Mouse (Mus musculus) stomach, embryonic 16.5 days (tissue): Measurements from ENCODE around the gene Dcaf17. TPM values are rescaled to one million over a fixed set of nuclear protein-coding genes. Genes with fewer than 3 reads are reported as not detected.
A peak's percentile ranks its signal among the peaks of the same experiment; 100 is the strongest.

Experiments used
- ATAC-seq: fragments of 200-750 bp; cut with Nextera tagmentation; 2 replicates; pipeline ENCODE4 v1.8.0; 2017; ENCODE audit warnings: moderate number of reproducible peaks, moderate TSS enrichment; ENCODE audit not compliant: insufficient read depth, low FRiP score
- H3K27ac ChIP-seq: fragments of 300-500 bp; sonication (generic); 2 replicates; pipeline ENCODE4 v1.5.1; 2014; ENCODE audit warnings: low read length
- H3K27me3 ChIP-seq: fragments of 300-500 bp; sonication (generic); 2 replicates; pipeline ENCODE4 v1.6.1; 2014; ENCODE audit warnings: low read length, control low read depth, mixed read lengths; ENCODE audit not compliant: control insufficient read depth, insufficient read depth
- H3K36me3 ChIP-seq: fragments of 300-500 bp; sonication (generic); 2 replicates; pipeline ENCODE4 v1.6.1; 2014; ENCODE audit warnings: low read length; ENCODE audit not compliant: control insufficient read depth, insufficient read depth
- H3K4me1 ChIP-seq: fragments of 300-500 bp; sonication (generic); 2 replicates; pipeline ENCODE4 v1.6.1; 2014; ENCODE audit warnings: low read length, control low read depth, mixed read lengths; ENCODE audit not compliant: control insufficient read depth, insufficient read depth
- H3K4me2 ChIP-seq: fragments of 300-500 bp; sonication (generic); 2 replicates; pipeline ENCODE4 v1.6.1; 2014; ENCODE audit warnings: low read depth, low read length, mixed read lengths
- H3K4me3 ChIP-seq: fragments of 300-500 bp; sonication (generic); replicated peaks from 2 replicates; pipeline ENCODE4 v1.5.1; 2014; ENCODE audit warnings: mild to moderate bottlenecking, low read length
- H3K9ac ChIP-seq: fragments of 300-500 bp; sonication (generic); 2 replicates; pipeline ENCODE4 v1.6.1; 2014; ENCODE audit warnings: low read length
- H3K9me3 ChIP-seq: fragments of 300-500 bp; sonication (generic); replicated peaks from 2 replicates; pipeline ENCODE4 v1.6.1; 2016; ENCODE audit warnings: low read length, control low read depth; ENCODE audit not compliant: control insufficient read depth
- WGBS: fragments of 180-500 bp; shearing (Covaris S2); extraction: QIAGEN DNeasy Blood & Tissue Kit; methylation state at CpG from one replicate; pipeline ENCODE4 v1.1.7; 2014; 5-methylcytosine and 5-hydroxymethylcytosine counted together
- polyA plus RNA-seq: library from polyadenylated mRNA; unstranded; fragments of >200 nt; fragmentation: Nextera tagmentation; extraction: Ambion mirVana; gene quantifications from 2 replicates; pipeline ENCODE4 v1.2.1, GENCODE M21; 2015

Gene Dcaf17
- polyA plus RNA-seq = 41.4 and 43.1 TPM in 2 replicates

DNA sequence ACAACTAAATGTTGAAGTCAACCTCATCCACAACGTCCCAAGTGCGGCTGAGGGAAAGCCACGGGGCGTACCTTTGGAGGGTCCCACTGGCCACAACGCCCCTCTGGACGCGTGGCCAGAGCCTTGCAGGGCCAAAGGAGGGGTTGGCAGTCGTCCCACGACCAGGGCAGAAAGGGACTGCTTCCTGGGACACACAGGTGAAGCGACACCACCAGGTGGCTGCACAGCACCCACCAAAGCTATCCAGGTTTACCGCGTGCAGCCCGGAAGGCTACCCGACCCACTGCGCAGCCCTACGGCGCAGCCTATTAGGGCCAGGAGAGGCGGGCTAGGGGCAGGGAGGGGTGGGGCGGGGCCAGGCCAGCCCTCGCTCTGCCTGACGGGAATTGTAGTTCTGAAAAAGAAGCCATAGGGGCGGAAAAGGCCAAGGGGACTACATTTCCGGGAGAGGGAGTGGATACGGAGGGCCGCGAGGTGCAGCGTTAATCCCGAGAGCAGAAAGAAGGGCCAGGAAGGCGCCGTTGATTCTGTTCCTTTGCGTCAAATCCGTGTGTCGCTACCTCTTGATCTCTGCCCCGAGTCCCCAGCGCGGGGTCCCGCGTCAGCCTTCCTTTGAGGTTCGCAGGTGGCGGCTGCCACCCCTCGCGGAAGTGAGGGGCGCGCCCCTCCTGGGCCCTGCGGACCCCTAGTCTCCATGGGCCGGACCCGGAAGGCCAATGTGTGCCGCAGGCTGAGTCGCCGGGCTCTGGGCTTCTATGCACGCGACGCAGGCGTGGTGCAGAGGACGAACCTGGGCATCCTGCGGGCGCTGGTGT lies at the start of gene Dcaf17, which contains the start of gene Mettl8:
Dcaf17 (plus strand) TSS at position 29 of the 815 bp plus-strand sequence.
Mettl8 (minus strand) TSS at position 284 of the 815 bp plus-strand sequence.
- H3K9ac ChIP-seq = peak within 1 kb of the TSS; percentile 90
- peak within 1 kb of the TSS; percentile 76 for H3K4me2 ChIP-seq
- H3K4me3 ChIP-seq = peak within 1 kb of the TSS; percentile 73
- H3K4me1 ChIP-seq = peaks cover 5% of the 10 kb centered on the region; the same call in 1 of the 2 replicates
- H3K36me3 ChIP-seq = peaks cover 4% of the 10 kb centered on the region
- WGBS = 0% methylated on average over 57 of the region's 57 CpGs
- peak; percentile 97 for ATAC-seq
- peak within 1 kb of the TSS; percentile 97 for H3K27ac ChIP-seq
- H3K9me3 ChIP-seq = no peaks in the 10 kb centered on the region; the same call in 1 of the 2 replicates
- no peaks in the 10 kb centered on the region for H3K27me3 ChIP-seq

DNA sequence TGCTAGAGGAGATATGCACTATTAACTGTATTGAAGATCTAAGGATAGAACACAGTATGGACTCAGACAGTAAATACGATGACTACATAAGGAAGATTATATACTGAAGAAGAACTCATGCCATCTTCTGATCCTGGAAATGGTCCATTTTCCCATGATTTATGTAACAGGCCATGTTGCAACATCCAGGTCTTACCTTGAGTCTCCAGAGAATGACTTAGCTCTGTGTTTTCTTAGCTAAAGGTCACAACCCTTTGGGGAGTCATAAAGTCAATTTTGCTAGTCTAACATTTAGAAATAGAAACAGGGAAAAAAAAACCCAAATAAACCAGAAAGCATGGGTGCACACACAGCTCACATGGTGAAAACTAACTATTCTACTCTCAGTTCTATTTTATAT lies 43.3 kb upstream of the Dcaf17 start:
- Histone ChIP-seq H3K4me2 (no peak overlapping the region), H3K27me3 (no peaks in the 10 kb centered on the region), H3K9ac (no peak overlapping the region), H3K4me3 (no peak overlapping the region), H3K36me3 (no peaks in the 10 kb centered on the region), H3K4me1 (no peaks in the 10 kb centered on the region), H3K27ac (no peak overlapping the region), H3K9me3 (no peaks in the 10 kb centered on the region)
- no peak for ATAC-seq
- WGBS = 89% methylated on average over 1 of the region's 1 CpGs

DNA sequence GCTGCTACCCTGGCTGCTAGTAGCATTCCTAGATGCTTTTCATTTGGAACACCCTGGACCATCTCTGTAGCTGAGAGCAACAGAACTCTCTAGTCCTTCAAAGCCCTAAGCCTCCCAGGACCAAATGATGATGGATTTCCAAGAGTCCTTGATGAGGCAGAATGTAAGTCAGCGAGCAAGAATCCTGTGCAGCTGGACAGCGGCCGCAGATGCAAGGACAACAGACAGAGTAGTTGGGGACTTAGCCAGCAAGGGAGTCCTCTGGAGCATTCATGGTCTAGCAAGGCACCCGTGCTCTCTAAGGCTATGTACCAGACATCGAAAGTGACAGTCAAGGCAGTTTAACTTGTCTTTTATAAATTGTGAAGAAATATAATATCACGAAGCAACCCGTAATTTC lies 41.6 kb upstream of the Dcaf17 start:
- Histone ChIP-seq H3K4me1 (no peaks in the 10 kb centered on the region), H3K4me3 (no peak overlapping the region), H3K9me3 (no peaks in the 10 kb centered on the region), H3K27ac (no peak overlapping the region), H3K27me3 (no peaks in the 10 kb centered on the region), H3K4me2 (no peak overlapping the region), H3K9ac (no peak overlapping the region), H3K36me3 (no peaks in the 10 kb centered on the region)
- WGBS = 93% methylated on average over 7 of the region's 7 CpGs
- ATAC-seq = no peak

DNA sequence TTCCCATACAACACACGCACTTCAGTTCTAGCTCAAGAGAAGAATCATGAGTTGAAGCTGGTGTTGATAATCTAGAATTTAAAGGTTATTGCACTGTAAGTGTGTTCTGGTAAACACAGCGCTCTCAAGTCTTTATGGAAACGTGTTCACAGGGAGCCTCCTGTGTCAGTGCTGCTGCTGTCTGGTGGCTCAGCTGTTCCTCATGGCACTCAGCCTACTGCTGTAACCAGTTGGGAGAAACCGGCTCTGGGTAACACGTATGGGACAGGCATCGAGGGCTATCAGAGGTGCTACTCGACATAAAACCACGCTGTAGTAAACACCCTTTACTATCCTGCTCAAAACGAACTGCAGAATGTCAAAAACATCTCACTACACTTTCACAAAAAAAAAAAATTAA lies 35.9 kb upstream of the Dcaf17 start:
- Histone ChIP-seq H3K4me3 (no peak overlapping the region), H3K4me2 (no peak overlapping the region), H3K9me3 (no peaks in the 10 kb centered on the region), H3K27ac (no peak overlapping the region), H3K4me1 (no peaks in the 10 kb centered on the region), H3K36me3 (no peaks in the 10 kb centered on the region), H3K27me3 (no peaks in the 10 kb centered on the region), H3K9ac (no peak overlapping the region)
- no peak for ATAC-seq
- 74% methylated on average over 9 of the region's 9 CpGs for WGBS

DNA sequence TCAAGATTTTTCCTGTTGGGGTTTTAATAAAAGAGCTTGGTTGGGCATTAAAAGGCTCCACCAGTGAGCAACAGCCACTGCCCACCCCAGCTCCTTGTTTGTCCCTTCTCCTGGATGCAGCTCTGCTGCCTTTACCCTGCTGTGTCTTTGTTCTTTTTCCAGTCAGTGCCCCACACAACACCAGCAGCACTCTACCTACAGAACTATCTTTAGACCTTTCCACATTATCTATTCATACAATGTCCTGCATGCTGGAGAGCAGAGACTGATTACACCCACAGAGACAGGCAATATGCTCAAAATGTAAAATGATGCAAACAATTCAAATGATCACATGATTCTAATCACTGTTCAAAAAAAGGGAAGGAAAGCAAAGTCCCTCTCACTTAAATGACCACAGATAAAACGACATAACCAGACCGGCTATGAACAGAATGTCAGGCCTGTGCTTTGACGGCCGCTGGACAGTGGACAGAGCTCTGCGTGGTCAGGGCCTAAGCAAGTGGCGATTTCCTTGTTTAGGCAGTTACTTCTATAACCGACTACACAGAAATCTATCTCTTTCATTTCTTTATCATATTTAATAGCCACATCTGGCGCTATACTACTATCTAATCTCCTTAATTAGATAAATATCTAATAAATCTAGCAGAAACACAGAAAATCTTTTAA lies 35.3 kb upstream of the Dcaf17 start:
- Histone ChIP-seq H3K4me1 (no peaks in the 10 kb centered on the region), H3K9me3 (no peaks in the 10 kb centered on the region), H3K27ac (no peak overlapping the region), H3K27me3 (no peaks in the 10 kb centered on the region), H3K9ac (no peak overlapping the region), H3K4me3 (no peak overlapping the region), H3K36me3 (no peaks in the 10 kb centered on the region), H3K4me2 (no peak overlapping the region)
- no peak for ATAC-seq
- WGBS = 73% methylated on average over 8 of the region's 8 CpGs

DNA sequence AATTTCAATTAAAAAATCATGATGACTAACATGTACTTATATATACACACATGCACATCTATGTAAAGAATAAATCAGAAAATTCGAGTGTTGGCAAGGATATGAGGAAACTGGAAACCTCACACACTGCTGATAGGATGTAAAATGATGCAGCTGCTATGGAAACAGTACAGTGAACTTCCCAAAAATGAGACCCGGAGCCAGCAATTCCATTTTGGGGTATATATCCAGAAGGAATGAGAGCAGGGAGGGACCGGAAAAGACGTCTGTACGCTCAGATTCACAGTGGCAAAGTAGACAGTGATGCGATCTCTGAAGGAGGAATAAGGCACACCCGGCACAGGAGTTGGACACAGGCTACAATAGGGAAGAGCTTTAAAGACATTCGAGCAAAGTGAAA lies 34.5 kb upstream of the Dcaf17 start:
- H3K9me3 ChIP-seq = no peaks in the 10 kb centered on the region
- H3K4me1 ChIP-seq = no peaks in the 10 kb centered on the region
- ATAC-seq = no peak
- H3K4me2 ChIP-seq = no peak overlapping the region
- WGBS = 59% methylated on average over 8 of the region's 8 CpGs
- no peak overlapping the region for H3K4me3 ChIP-seq
- peak overlapping the region; percentile 12; the same call in 1 of the 2 replicates for H3K27ac ChIP-seq
- H3K36me3 ChIP-seq = no peaks in the 10 kb centered on the region
- no peak overlapping the region for H3K9ac ChIP-seq
- H3K27me3 ChIP-seq = no peaks in the 10 kb centered on the region

DNA sequence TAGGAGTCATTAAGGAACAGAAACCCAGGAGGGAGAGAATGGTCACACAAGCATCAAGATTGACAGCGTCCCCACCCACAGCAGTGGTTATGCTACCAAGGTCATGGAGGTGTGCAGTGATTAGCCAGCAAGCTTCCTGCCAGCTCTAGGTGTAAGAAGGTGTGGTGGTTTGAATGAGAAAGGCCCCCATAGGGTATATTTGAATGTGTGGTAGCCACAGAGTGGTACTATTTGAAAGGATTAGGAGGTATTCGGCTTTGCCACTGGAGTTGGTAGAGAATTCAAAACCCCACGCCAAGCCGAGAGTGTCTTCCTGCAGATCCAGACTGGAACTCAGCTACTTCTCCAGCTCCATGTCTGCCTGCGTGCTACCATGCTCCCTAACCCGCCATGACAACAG lies 32.1 kb upstream of the Dcaf17 start:
- Histone ChIP-seq H3K4me1 (no peaks in the 10 kb centered on the region; the same call in 1 of the 2 replicates), H3K36me3 (no peaks in the 10 kb centered on the region), H3K4me2 (no peak overlapping the region), H3K27ac (no peak overlapping the region), H3K4me3 (no peak overlapping the region), H3K27me3 (no peaks in the 10 kb centered on the region), H3K9me3 (no peaks in the 10 kb centered on the region), H3K9ac (no peak overlapping the region)
- ATAC-seq = no peak
- 89% methylated on average over 6 of the region's 6 CpGs for WGBS

DNA sequence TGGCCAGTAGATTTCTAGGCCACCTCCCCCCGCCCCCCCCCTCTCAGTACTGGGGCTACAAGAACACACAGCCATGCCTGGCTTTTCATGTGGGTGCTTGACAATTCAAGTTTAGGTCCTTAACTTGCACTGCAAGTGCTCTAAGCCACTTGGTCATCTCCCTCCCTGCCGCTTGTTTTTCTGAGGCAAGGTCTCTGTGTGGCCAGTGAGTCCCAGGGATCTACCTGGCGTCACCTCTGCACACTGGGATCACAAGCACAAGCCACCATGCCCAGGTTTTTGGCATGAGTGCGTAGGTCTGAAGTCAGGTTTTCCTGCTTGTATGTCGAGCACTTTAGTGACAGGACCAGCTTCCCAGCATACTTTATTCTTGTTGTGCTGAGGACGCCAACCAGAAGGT lies 31.1 kb upstream of the Dcaf17 start:
- no peaks in the 10 kb centered on the region for H3K27me3 ChIP-seq
- no peak overlapping the region for H3K4me2 ChIP-seq
- no peaks in the 10 kb centered on the region; the same call in 1 of the 2 replicates for H3K4me1 ChIP-seq
- no peaks in the 10 kb centered on the region for H3K9me3 ChIP-seq
- no peak overlapping the region for H3K27ac ChIP-seq
- no peaks in the 10 kb centered on the region for H3K36me3 ChIP-seq
- WGBS = 88% methylated on average over 6 of the region's 6 CpGs
- no peak overlapping the region for H3K4me3 ChIP-seq
- ATAC-seq = no peak
- no peak overlapping the region for H3K9ac ChIP-seq
